Mouse (Mus musculus) fat pad, adult 2 months (tissue): ENCODE data around the gene Adam1a.

Experiments used
- DNase-seq: peaks from one replicate; pipeline ENCODE4 v3.0.0-alpha.2; 2011; ENCODE audit warnings: low read depth, low spot score; ENCODE audit errors: extremely low read depth

Gene Adam1a

GRCm38 (mm10) chr5:121544910-121545792, at the start of gene Adam1a, which contains the start of gene Gm42878:
Adam1a (minus strand) TSS chr5:121545482.
Gm42878 (minus strand) TSS chr5:121545482.
- DNase-seq = no peak

- no peak for DNase-seq
Measured at GRCm38 (mm10) chr5:121594714-121595313, 49.5 kb upstream of the Adam1a start.

GRCm38 (mm10) chr5:121593451-121594401, 48.4 kb upstream of the Adam1a start, which contains the start of gene Aldh2:
Aldh2 (minus strand) TSS chr5:121593824.
- no peak for DNase-seq

GRCm38 (mm10) chr5:121592816-121593407, 47.6 kb upstream of the Adam1a start:
- DNase-seq = no peak

- DNase-seq = no peak
Measured at GRCm38 (mm10) chr5:121592064-121592815, 47.0 kb upstream of the Adam1a start.

GRCm38 (mm10) chr5:121591417-121592063, 46.3 kb upstream of the Adam1a start:
- DNase-seq = peak; percentile 98

- DNase-seq = no peak
Measured at GRCm38 (mm10) chr5:121589928-121590327, 44.6 kb upstream of the Adam1a start.

GRCm38 (mm10) chr5:121586400-121587039, 41.2 kb upstream of the Adam1a start:
- no peak for DNase-seq

GRCm38 (mm10) chr5:121585699-121586098, 40.4 kb upstream of the Adam1a start:
- DNase-seq = no peak

- DNase-seq = no peak
Measured at GRCm38 (mm10) chr5:121585005-121585404, 39.7 kb upstream of the Adam1a start.

GRCm38 (mm10) chr5:121583765-121584501, 38.7 kb upstream of the Adam1a start:
- DNase-seq = no peak

- no peak for DNase-seq
Measured at GRCm38 (mm10) chr5:121581945-121582344, 36.7 kb upstream of the Adam1a start.

GRCm38 (mm10) chr5:121576927-121577488, 31.7 kb upstream of the Adam1a start:
- DNase-seq = peak; percentile 92

GRCm38 (mm10) chr5:121575867-121576266, 30.6 kb upstream of the Adam1a start:
- DNase-seq = no peak

- DNase-seq = no peak
Measured at GRCm38 (mm10) chr5:121574145-121574544, 28.9 kb upstream of the Adam1a start.

- no peak for DNase-seq
Measured at GRCm38 (mm10) chr5:121570787-121571186, 25.5 kb upstream of the Adam1a start.

GRCm38 (mm10) chr5:121569881-121570420, 24.7 kb upstream of the Adam1a start:
- DNase-seq = no peak
